Mouse (Mus musculus): ENCODE measurements around the gene Cyth1. TPM values are rescaled to one million over a fixed set of nuclear protein-coding genes. Genes with fewer than 3 reads are reported as not detected.
A peak's percentile ranks its signal among the peaks of the same experiment; 100 is the strongest.

Gene Cyth1
- total RNA-seq, 2 experiments from 2014 or later: 26.4 to 30.7 TPM

DNA sequence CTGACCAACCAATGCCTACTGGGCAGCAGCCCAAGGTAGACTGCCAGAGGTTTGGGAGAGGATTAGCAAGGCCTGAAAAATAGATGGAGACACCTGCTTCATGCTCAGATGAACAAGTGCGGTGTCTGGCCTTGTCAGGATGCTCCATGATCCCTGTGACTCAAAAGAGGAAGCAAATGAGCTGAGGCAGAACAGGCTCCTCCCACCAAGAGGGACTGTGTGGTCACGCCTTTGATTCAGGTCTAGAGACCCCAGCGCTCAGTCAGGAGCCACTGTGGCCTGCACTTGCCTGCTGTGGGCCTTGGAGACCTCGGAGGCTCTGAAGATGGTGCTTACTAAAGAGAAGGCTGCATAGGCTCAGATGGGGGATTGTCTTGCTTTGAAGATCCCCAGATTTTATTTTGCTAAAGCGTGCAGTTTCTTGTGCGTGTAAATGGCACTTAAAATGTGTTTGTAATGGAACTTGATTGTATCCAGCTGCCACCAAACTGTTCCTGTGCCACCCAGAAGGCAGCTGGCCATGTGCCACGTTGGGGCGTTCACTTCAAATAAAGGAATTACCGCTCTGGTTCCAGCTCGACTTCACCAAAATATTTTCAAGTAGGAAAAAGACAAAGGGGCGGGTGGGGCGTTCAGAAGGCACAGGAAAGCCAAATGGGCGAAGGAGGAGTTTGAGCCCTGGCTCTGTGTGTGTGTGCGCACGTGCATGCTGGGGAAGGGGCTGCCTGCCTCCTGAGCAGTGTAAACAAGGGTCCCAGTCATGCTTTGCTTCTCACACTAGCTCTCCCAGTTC lies 6.0 kb upstream of the Cyth1 start:
- DNase-seq: peak; percentile 54

DNA sequence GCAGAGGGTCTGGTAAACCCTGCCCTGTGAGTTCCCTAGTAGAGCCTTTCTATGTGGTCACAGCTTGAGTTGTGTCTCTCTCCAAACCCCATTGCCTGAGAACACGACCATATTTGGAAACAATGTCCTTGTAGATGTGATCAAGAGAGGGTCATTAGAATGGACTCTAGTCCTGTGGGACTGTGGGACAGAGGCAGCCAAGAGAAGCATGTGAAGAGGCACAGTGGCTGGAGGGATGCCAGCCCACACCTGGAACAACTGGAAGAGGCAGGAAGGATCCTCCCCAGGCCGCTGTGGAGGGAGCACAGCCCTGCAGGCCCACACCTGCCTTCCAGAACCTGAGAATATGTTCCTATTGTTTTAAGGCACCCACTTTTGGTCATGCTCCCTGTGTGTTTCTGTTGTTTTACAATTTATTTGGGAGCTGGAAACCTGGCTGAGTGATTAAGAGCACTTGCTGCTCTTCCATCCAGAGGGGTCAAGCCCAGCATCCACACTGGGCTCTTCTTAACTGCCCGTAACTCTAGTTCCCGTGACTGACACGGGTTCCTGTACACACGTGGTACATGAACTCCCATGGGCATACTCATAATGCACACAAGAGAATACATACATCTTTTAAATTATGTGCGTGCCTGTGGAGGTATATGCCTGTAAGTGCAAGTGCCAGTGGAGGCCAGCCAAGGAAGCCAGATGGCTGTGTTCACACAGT lies 5.2 kb upstream of the Cyth1 start:
- DNase-seq: no peak

DNA sequence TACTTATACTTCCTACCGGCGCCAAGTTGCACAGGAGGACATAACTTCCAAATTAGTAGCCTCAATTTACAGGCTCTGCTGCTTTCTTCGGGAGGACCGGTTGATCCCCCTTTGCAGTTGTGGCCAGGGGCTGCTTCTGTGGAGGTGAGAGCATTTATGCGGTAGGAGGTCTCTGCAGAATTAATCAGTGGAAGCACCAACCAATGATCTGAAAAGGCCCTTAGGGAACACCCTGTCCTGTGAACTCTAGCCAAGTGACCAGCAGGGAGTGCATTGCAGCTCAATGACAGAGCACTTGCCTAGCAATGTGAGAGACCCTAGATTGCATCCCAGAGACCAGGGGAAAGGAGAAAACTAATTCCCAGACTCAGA lies 606 bp upstream of the Cyth1 start:
- DNase-seq: no peak

DNA sequence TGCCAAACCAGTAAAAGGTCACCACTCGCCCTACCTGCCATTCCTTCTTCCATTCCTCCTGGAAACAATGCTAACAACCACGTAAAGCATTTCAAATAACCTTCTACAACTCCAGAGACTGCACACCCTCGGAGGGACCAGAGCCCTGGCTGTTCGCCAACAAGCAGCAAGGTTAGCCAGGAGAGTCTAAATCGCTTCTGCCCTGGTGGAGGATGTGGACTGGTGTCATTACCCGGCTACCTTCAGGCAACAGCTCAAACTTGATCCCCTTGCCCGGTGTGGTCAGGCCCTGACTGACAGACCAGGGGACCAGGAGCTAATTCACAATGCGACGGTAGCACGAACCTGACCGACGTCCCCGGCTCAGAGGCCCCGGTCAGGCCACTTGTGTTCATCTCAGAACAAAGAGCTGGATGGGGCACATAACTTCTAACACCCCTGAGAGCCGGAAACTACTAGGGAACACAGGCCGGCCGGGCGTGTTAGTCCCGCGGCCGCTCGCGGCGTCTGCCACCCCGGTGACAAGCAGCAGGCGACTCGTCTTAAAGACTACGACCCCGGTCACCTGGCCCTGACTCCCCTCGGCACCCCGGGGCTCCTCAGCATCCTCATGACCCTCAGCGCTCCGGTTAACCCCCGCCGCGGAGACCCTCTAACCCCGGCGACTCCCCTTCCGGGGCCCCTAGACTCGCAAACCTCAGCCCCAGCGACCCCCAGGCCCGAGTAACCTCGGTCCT lies 865 bp downstream of the Cyth1 start:
- peak; percentile 68 for DNase-seq

DNA sequence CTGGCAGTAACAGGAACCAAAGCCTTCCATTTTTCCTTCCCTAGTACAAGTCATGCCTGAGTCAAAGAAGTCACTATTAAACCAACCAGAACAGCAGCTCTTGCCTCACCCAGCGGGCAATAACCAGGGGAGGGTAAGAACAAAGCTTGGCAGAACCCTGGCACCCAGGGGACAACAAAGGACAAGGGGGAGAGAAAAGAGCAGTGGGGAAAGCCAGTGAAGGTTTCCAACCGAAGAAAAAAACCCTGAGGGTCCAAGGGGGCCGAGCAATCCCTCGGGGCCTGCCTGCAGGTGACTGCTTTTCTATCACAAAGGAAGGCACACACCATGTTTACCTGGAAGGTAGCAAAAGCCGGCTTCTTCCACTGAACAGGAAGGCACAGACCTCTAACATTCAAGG lies 1.7 kb downstream of the Cyth1 start:
- no peak for DNase-seq

DNA sequence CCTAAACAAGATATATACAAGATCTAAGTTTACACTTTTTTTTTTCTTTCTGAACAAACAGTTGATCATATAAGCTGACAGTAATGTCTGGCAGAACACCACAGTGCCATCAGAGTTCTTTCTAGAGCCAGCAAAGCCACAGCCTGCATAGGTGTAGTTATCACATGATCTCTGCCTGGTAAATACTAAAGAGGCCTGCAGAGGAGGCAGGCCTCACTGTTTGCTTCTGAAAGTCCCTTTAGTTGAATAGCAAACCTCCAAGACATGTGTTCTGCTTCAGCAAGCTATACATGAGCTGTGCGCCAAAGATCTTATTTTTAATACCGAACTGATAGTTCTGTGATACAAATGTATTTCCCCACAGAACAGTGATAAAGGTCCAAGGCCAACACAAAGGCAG lies 3.3 kb downstream of the Cyth1 start:
- DNase-seq: no peak

DNA sequence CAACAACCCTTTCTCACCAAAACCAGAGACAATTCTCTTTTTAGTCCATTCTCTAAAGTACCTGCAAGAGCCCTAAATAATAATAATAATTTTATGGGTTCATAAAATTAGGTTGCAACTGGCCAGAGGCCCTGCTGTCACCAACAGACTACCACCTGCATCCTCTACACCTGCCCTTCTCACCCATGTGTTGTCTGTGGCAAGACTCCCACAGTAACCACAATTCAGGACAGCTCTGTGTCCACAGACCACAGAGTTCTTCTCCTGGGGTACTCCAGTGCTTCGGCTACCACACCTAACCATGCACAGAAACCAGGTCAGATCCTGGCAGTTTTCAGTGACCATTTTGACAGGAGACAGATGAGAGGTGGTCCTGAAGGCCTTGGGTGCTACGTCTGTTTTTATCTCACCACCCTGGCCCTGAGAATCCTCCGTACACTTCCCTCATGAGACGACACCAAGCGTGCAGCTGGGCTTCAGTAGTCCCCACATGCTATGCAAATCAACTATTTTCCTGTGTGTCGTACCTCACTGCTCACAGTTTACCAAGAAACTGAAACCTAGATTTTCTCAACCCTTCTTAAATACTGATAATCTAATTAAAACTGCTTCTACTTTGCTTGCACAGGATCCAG lies 4.6 kb downstream of the Cyth1 start:
- no peak for DNase-seq

DNA sequence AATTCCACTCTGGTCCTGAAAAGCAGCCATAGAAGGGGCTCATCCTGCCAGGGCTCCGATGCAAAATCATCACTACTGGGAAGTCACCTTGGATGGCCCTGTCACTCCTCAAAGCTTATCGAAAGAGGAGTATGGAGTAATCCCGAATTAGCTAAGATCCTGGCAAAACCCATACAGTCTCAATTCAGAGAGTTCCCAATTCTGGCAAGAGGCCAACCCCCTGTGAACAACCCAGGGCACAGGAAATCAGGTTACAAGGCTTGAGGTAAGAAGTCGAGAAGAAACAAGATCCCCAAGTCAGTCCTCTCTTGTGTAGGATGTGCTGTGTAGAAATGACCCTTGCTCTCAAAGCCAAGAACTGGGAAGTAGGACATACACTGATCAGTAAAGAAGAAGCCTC lies 5.9 kb downstream of the Cyth1 start:
- no peak for DNase-seq

DNA sequence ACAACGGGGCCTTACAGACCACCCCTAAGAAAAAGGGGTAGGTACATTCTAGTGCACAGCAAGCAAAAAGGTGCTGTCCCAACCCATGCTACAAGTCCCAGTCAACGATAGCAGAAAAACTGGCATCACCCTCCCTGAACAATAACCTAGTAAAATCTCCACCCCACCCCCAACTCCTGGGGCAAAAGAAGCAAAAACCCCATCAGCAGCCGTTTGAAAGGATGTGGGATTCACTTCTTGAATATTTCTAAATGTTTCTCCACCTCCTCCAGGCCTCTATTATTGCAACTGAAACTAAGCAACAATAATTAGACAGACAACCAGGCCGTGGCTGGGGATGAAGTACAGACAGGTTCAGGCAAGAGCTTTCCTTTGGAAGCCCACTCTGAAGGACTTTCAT lies 8.0 kb downstream of the Cyth1 start:
- no peak for DNase-seq

DNA sequence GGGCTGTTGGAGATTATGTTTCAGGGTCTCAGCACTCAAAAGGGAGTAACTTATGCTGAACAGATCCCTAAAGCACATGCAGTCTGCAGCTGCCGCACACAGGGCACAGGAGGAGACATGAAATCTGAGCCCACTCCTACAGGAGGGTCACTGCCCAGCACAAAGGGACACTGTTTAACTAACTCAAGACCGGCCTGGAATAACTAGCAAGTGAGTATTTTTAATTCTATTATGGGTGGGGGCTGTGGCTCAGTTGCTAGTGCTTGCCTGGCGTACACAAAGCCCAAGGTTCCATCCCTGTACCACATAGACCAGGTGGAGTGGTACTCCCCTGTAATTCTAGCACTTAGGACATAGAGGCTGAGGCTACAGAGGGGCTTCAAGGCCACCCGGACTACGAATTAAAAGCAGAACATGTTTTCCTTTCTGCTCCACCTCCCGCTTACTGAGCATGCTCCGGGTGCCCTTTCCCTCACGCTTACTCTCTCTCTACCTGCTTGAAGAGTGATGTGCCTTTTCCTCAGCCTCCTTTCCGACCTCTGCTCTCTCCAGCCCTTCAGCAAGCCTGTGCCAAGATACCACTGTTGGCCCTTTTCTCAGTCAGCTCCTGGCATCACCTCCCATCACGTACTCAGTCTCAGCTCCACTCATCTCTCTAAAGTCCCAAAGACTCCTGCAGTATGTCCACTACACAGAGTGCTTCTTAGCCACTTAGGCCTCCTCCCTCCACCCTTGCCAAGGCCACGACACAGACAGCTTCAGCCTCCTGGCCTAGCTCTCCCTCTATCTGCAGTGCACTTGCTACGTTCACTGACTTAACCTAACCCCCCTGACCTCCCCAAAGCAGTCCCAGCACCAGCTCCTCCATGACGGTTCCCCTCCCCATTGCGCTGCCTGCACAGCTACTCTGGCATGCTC lies 8.9 kb downstream of the Cyth1 start:
- no peak for DNase-seq

DNA sequence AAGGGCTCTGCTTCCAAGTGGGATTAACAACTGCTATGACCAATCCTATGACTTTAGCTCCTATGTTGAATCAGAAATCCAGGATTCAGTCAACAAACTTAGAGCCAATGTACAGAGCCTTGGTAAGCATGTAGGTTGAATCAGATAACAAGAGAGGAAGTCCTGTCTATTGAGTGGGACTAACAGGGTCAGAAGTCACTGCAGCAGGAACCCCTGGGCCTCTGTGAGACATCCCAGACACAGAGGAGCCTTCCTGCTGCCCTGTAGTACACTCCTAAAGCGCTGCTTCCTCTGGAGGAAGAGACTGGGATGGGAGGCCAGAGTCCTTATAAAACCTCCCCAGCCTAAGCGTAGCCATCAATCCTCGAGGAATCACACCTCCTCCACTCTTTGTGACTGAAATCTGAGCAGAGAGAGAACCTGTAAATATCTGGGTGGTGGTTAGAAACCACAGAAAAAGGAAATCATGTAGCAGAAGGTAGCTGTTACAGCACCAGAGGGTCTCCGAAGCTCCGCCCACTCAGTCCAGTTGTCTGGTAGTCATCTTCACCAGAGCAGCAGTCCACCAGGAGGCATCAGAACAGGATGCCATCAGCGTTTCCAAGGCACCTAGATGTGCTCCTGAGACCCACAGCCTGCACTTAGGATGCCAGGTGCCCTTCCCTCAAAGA lies 11.7 kb downstream of the Cyth1 start:
- no peak for DNase-seq

DNA sequence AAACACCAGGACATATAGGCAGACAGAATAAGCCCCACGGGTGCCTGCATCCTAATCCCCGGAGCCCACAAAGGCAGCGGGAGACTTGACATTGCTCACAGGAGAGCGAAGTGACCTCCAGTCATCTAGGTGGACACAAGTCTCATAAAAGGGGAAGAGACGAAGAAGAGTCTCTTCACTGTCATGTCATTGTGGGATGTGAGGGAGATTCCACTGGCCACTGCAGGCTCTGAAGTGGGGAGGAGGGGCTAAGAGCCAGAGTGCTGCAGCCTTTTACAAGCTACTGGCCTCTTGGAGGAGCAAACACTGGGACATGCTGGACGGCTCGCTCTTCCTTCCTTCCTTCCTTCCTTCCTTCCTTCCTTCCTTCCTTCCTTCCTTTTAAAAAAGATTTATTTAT lies 13.5 kb downstream of the Cyth1 start:
- no peak for DNase-seq

DNA sequence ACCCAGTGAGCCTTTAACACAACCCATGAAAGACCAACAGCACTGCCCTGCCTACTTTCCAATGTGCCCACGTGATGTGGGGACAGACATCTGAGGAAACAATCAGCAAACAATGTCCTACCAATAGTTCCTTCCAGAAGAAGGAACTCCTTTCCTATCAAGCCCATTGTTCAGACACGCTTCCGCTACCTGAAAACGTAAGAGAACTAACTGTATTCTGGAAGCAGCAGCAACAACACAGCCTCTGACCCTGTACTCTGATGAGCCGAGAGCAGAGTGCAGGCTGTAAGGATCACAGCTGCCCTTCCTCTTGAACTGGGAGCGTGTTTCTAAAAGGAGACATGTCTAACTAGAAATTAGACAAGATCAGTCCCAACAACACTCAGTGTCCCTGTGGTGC lies 13.9 kb downstream of the Cyth1 start:
- no peak for DNase-seq

DNA sequence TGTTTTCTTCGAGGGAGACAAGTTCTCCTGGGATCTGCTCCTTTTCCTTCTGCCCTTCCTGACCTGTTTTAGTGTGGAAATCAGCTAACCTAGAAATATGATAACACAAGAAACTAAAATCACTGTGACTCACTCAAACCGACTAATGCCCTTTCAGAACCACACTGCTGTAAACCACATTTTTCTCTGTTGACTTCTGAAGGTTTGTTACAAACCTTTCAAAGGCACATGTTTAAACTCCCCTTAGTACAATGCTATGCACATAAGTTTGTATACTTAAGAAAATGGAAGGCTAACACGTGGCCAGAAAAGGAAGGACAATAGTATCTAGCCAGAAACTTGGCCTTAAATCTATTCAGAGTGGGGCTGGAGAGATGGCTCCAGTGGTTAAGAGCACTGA lies 14.5 kb downstream of the Cyth1 start:
- no peak for DNase-seq

DNA sequence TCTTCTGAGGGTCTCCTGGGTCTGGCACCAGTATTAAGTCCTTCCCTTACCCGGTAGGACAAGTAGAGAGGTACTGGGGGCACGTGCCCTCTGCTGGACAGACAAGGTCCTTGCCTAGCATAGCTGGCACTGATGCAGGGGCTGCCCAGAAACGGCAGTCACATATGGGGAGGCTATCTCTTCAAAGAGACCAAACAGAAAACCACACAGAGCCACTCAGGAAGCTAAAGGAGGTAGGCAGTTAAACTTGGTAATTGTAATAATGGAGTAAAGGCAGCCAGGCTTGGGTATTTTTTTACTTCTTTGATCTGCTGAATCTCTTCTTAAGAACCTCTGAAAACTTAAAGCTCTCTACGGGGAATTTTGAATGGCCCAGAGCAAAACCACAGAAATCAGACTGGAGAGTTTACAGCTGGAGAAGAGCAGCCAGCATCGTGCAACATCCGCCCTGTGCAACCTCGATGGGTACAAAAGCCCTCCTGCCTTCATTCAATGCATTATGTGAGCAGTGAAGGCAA lies 16.0 kb downstream of the Cyth1 start:
- DNase-seq: peak; percentile 32

DNA sequence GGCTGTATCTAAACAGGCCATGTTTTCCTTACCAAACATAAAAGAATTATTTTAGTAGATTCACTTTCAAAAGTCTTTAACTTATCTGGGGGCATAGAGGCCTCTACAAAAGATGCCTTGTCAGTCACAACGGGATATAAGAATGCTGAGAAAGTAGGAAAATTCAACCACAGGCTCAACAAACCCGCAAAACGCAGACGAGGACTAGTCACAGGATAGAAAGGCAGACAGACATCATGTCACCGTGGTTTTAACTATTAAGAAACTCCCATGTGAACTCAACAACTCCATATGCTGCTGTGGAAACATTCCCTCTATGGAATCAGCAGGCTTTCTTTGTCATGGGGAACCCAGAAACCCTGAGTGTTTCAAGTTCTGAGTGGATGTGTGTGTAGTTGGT lies 18.5 kb downstream of the Cyth1 start:
- DNase-seq: no peak

DNA sequence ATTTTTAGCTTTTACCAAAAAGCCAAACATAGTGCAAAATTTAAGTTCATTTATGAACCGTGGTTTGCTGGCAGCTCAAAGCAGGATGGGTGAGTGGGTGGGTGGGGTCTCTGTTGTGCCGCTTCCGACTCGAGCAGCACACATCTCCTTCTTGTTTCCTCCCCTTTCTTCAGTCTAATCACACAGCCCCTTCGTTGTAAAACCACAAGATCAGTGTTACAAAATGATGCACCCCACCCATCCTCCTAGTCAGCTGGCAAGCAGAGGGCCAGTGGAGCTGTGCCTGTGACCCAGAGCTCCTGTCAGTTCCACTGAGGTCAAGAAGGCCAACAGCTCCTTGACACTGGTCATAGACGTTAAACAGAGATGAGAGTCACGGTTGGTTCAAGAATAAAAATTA lies 20.7 kb downstream of the Cyth1 start:
- DNase-seq: no peak

DNA sequence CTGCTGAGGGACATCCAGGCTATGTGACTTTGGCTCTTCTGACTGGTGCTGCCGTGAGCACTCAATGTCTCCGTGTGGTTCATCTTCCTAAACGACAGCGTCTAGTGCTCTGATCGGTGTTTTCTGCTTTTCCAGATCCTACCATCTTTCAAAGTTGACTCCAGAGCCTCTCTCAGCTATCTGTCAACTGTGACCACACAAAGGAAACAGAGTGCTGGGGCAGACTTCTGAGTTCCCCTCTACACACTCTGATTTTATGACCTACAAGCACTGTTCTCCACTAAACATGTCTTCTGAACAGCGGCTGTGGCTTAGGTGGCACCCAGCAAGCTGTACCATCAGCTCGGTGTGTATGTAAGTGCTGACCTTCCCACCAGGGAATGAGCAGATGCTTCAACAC lies 21.5 kb downstream of the Cyth1 start:
- no peak for DNase-seq

DNA sequence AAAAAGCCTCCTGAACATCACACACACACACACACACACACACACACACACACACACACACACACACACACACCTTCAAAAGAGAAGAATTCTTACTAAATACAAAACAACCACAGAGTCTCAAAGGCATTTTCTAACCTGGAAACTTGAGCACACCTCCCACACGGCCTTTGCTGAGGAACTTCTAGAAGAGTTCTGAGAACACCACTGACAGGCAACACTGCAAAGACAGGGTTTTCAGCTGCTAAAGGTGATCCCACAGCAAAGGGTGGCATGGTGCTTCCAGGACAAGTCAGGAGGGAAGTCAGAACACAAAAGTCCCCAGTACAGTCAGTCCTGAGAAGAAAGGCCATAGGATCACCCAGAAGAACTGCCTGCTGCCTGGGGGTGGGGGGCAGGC lies 22.5 kb downstream of the Cyth1 start:
- DNase-seq: no peak

DNA sequence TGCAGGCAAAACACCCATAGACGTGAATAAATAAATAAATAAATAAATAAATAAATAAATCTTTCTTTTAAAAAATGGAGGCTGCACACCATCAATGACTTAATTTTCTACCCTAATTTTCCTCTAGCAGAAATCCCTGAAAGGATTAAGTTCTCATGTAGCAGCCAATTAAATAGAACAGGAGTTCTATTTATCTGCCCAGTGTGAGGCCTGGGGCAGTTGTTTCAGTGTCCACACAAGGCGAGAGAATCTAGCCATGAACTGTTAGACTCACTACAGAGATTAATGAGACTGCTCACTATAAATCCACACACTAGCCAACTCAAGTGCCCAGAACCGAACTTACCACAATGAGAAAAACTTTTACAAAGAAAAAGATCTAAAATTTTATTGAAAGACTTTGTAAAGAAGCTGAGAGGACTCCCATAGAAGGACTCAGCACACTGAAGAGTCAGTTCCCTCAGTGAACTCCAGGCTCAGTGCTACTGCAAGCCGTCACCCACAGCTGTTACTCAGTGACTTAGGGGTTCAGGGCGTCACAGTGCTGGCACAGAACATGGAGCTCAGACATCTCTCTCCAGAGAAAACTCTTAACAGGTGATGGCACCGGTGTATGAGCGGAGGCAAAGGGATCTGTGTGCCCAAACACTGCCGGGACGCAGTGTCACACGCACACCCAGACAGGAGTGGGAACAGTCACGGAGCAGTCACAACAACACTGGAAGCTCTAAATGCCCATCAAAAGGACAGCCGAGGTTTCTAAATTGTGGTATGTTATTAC lies 23.1 kb downstream of the Cyth1 start:
- DNase-seq: no peak
